Mouse (Mus musculus) stomach, postnatal 0 days (tissue): ENCODE measurements around the gene Slc46a1.

Experiments used
- CTCF ChIP-seq: IDR thresholded peaks from 2 replicates; pipeline ENCODE4 v1.5.1; 2016; ENCODE audit warnings: antibody characterized with exemption, low read depth, mild to moderate bottlenecking, moderate library complexity
- EP300 ChIP-seq: optimal IDR thresholded peaks from 2 replicates; pipeline ENCODE3; 2016; ENCODE audit warnings: antibody characterized with exemption

DNA sequence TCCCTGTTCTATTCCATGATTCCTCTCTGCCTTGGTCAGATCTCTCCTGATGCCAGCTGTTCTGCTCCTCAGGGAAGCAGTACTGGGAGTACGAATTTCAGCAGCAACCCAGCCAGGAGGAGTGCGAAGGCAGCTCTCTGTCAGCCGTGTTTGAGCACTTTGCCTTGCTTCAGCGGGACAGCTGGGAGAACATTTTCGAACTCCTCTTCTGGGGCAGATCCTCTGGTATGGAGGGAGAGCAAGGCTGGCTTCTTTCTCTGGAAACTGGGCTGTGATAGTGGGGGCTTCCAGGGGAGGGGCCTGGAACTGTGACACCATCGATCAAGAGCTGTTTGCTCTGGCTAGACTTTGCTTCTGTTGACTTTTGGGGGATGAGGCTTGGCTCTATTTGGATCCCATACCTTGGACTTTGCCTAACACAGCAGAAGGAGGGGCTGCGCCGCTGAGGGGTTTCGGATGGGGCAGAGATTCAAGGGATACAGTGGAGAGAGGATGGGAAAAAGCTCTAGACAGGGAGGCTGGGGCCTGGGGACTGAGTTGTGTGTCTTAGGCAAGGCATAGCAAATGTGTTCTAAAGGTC lies 35.2 kb downstream of the Slc46a1 start:
- no peak for TF ChIP-seq EP300
- no peak for TF ChIP-seq CTCF
